Mouse (Mus musculus) embryonic facial prominence, embryonic 13.5 days (tissue): ENCODE data around the gene Cdc20. TPM values are rescaled to one million over a fixed set of nuclear protein-coding genes. Genes with fewer than 3 reads are reported as not detected.

Experiments
- ATAC-seq: fragments of 200-750 bp; cut with Nextera tagmentation; 2 replicates; pipeline ENCODE4 v1.8.0; 2017; ENCODE audit warnings: low read depth; ENCODE audit not compliant: insufficient number of reproducible peaks, insufficient read depth, low FRiP score, low TSS enrichment
- H3K27ac ChIP-seq: fragments of 300-500 bp; sonication (generic); 2 replicates; pipeline ENCODE4 v1.5.1; 2015; ENCODE audit warnings: moderate library complexity, mild to moderate bottlenecking, inconsistent platforms
- H3K27me3 ChIP-seq: fragments of 300-500 bp; sonication (generic); 2 replicates; pipeline ENCODE4 v1.6.1; 2015; ENCODE audit warnings: mild to moderate bottlenecking, inconsistent platforms
- H3K36me3 ChIP-seq: fragments of 300-500 bp; sonication (generic); 2 replicates; pipeline ENCODE4 v1.6.1; 2015; ENCODE audit warnings: mild to moderate bottlenecking, inconsistent platforms
- H3K4me1 ChIP-seq: fragments of 300-500 bp; sonication (generic); 2 replicates; pipeline ENCODE4 v1.6.1; 2015; ENCODE audit warnings: inconsistent platforms
- H3K4me2 ChIP-seq: fragments of 300-500 bp; sonication (generic); 2 replicates; pipeline ENCODE4 v1.6.1; 2015; ENCODE audit warnings: moderate library complexity, mild to moderate bottlenecking, inconsistent platforms
- H3K4me3 ChIP-seq: fragments of 300-500 bp; sonication (generic); 2 replicates; pipeline ENCODE4 v1.5.1; 2015; ENCODE audit warnings: mild to moderate bottlenecking, inconsistent platforms
- H3K9ac ChIP-seq: fragments of 300-500 bp; sonication (generic); 2 replicates; pipeline ENCODE4 v1.6.1; 2015; ENCODE audit warnings: mild to moderate bottlenecking, inconsistent platforms
- H3K9me3 ChIP-seq: fragments of 300-500 bp; sonication (generic); 2 replicates; pipeline ENCODE4 v1.6.1; 2016; ENCODE audit warnings: inconsistent platforms
- WGBS: fragments of 180-500 bp; shearing (Covaris S2); methylation state at CpG from one replicate; pipeline ENCODE4 v1.1.7; 2015; ENCODE audit warnings: mixed read lengths; 5-methylcytosine and 5-hydroxymethylcytosine counted together
- polyA plus RNA-seq: library from polyadenylated mRNA; unstranded; fragments of >200 nt; fragmentation: Nextera tagmentation; extraction: Ambion mirVana; gene quantifications from 2 replicates; pipeline ENCODE4 v1.2.1, GENCODE M21; 2015

Gene Cdc20
- polyA plus RNA-seq, 1 experiment from 2014 or later: 247 TPM

DNA sequence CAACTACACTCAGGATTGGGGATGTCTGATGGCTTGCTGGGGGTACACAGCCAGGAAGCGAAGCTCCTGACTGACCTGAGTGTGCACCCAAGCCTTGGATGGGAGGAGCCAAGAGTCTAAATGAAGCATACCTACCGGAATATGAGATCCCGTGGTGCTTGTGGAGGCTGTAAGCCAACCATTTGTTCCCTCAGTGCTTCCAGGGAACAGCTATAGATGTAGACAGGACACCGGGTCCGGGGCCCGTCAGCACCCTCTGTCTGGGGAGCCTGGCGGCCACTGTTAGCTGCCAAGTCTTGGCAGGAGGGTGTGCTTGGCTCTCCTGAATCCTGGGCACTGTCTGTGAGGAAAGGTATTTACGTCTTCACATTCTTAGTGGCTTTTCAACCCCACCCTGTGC, 49.8 kb downstream of the Cdc20 start:
- Histone ChIP-seq H3K27me3 (no peaks in the 10 kb centered on the region), H3K4me3 (no peak overlapping the region), H3K36me3 (peaks cover 100% of the 10 kb centered on the region), H3K27ac (no peak overlapping the region), H3K9me3 (no peaks in the 10 kb centered on the region), H3K4me2 (no peak overlapping the region), H3K4me1 (no peaks in the 10 kb centered on the region), H3K9ac (no peak overlapping the region)
- 92% methylated on average over 8 of the region's 8 CpGs for WGBS
- no peak for ATAC-seq

DNA sequence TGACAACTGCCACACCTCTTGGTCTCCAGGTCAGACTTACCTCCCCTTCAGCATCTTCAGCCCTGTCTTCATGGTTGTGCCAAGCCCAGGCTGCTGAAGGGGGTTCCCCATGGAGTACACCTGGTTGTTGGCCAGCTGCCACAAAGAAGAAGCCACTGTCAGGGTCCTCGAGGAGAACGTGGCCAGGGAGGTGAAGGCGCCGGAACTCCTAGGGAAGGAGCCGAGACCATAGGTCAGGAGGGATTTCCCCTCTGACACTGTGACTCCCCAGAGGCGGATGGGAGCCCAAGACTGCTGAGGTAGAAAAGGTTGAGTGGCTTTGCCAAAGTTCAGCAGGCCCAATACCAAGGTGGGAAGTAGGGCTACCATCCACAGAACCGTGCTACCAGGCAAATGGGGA, 53.9 kb downstream of the Cdc20 start:
- WGBS: 87% methylated on average over 7 of the region's 7 CpGs
- H3K4me2 ChIP-seq: no peak overlapping the region
- peaks cover 98% of the 10 kb centered on the region for H3K36me3 ChIP-seq
- no peaks in the 10 kb centered on the region for H3K4me1 ChIP-seq
- no peak overlapping the region for H3K9ac ChIP-seq
- ATAC-seq: no peak
- no peaks in the 10 kb centered on the region for H3K9me3 ChIP-seq
- H3K4me3 ChIP-seq: no peak overlapping the region
- no peaks in the 10 kb centered on the region for H3K27me3 ChIP-seq
- no peak overlapping the region for H3K27ac ChIP-seq

Other genes starting within 250 kb of the Cdc20 start
- gene Ptprf, start 145.9 kb downstream of the Cdc20 start, polyA plus RNA-seq: 79.8 and 88.8 TPM in 2 replicates
- gene Szt2, start 28.1 kb downstream of the Cdc20 start, polyA plus RNA-seq: 9.9 and 10.3 TPM in 2 replicates
- 111 and 115 TPM in 2 replicates for gene Med8, start 28.0 kb downstream of the Cdc20 start, polyA plus RNA-seq
- 55.7 and 62.8 TPM in 2 replicates for gene Elovl1, start 9.3 kb downstream of the Cdc20 start, polyA plus RNA-seq
- gene Mpl, start 20.2 kb upstream of the Cdc20 start, polyA plus RNA-seq: 0.54 and 1.1 TPM in 2 replicates
- gene Tie1, start 52.7 kb upstream of the Cdc20 start, polyA plus RNA-seq: 19.4 and 19.6 TPM in 2 replicates
- 4.1 and 5.0 TPM in 2 replicates for gene 2610528J11Rik, start 89.6 kb upstream of the Cdc20 start, polyA plus RNA-seq
- gene Tmem125, start 106.7 kb upstream of the Cdc20 start, polyA plus RNA-seq: 2.8 and 3.2 TPM in 2 replicates
- gene Cfap57, start 183.4 kb upstream of the Cdc20 start, polyA plus RNA-seq: 0.17 and 0.22 TPM in 2 replicates
- 141 and 164 TPM in 2 replicates for gene Ebna1bp2, start 183.4 kb upstream of the Cdc20 start, polyA plus RNA-seq
- not detected in 2 replicates for gene Olfr62, start 221.6 kb upstream of the Cdc20 start, polyA plus RNA-seq